Mouse (Mus musculus) small intestine, adult 2 months (tissue): ENCODE results near the gene Mrpl37. TPM values are rescaled to one million over a fixed set of nuclear protein-coding genes. Genes with fewer than 3 reads are reported as not detected.

ENCODE experiments used
- H3K27ac ChIP-seq: fragments of 200-500 bp; 2 replicates; pipeline ENCODE4 v1.5.1; 2012; ENCODE audit warnings: low read depth, low read length, control low read depth, inconsistent platforms; ENCODE audit not compliant: insufficient read depth
- H3K27me3 ChIP-seq: fragments of 200-500 bp; 2 replicates; pipeline ENCODE4 v1.6.1; 2012; ENCODE audit warnings: mild to moderate bottlenecking, moderate library complexity, low read length, inconsistent platforms; ENCODE audit not compliant: control insufficient read depth, insufficient read depth
- H3K36me3 ChIP-seq: fragments of 200-500 bp; 2 replicates; pipeline ENCODE4 v1.6.1; 2012; ENCODE audit warnings: mild to moderate bottlenecking, low read length, control low read depth, inconsistent platforms; ENCODE audit not compliant: control insufficient read depth, insufficient read depth
- H3K4me1 ChIP-seq: fragments of 200-500 bp; 2 replicates; pipeline ENCODE4 v1.6.1; 2012; ENCODE audit warnings: low read length, inconsistent platforms, mixed read lengths; ENCODE audit not compliant: control insufficient read depth, insufficient read depth, insufficient read length
- H3K4me3 ChIP-seq: fragments of 200-500 bp; 2 replicates; pipeline ENCODE4 v1.5.1; 2012; ENCODE audit warnings: low read depth, mild to moderate bottlenecking, control low read depth, inconsistent platforms, low read length, moderate library complexity
- CTCF ChIP-seq: fragments of 200-500 bp; IDR thresholded peaks from 2 replicates; pipeline ENCODE4 v1.5.1; 2012; ENCODE audit warnings: low read depth, mild to moderate bottlenecking, control low read depth, inconsistent platforms, low read length, moderate library complexity, mixed read lengths; ENCODE audit not compliant: insufficient replicate concordance, insufficient read length; ENCODE audit errors: extremely low read depth
- POLR2A ChIP-seq: fragments of 200-500 bp; IDR thresholded peaks from 2 replicates; pipeline ENCODE4 v1.6.1; 2012; ENCODE audit warnings: low read depth, mild to moderate bottlenecking, control low read depth, inconsistent platforms, low read length, moderate library complexity
- WGBS: fragments of 180-500 bp; shearing (Covaris S2); methylation state at CpG from one replicate; pipeline ENCODE4 v1.1.7; 2018; 5-methylcytosine and 5-hydroxymethylcytosine counted together
- polyA plus RNA-seq: library from polyadenylated mRNA; depleted of rRNA; stranded (reverse); fragments of >200 nt; gene quantifications from 2 replicates; pipeline ENCODE4 v1.2.3, GENCODE M21; 2012

Gene Mrpl37
- polyA plus RNA-seq, 1 experiment: 36.5 TPM

- Histone ChIP-seq H3K27me3 (no peaks in the 10 kb centered on the region), H3K4me1 (no peaks in the 10 kb centered on the region), H3K4me3 (no peak overlapping the region), H3K36me3 (no peaks in the 10 kb centered on the region), H3K27ac (no peak overlapping the region)
- 71% methylated on average over 10 of the region's 10 CpGs for WGBS
- no peak for TF ChIP-seq POLR2A
- TF ChIP-seq CTCF: no peak
These were observed 31.7 kb upstream of the Mrpl37 start for GRCm38 (mm10) chr4:107098375-107098774.

- WGBS: 61% methylated on average over 15 of the region's 15 CpGs
- no peak overlapping the region for H3K27ac ChIP-seq
- TF ChIP-seq POLR2A (no peak), CTCF (no peak)
- H3K27me3 ChIP-seq: no peaks in the 10 kb centered on the region
- no peaks in the 10 kb centered on the region for H3K4me1 ChIP-seq
- no peak overlapping the region for H3K4me3 ChIP-seq
- H3K36me3 ChIP-seq: no peaks in the 10 kb centered on the region
These were observed 31.2 kb upstream of the Mrpl37 start for GRCm38 (mm10) chr4:107097871-107098270.

- Histone ChIP-seq H3K27me3 (no peaks in the 10 kb centered on the region), H3K4me3 (no peak within 1 kb of the TSS), H3K4me1 (no peaks in the 10 kb centered on the region), H3K36me3 (no peaks in the 10 kb centered on the region), H3K27ac (no peak within 1 kb of the TSS)
- 91% methylated on average over 16 of the region's 16 CpGs for WGBS
- no peak for TF ChIP-seq CTCF
- no peak for TF ChIP-seq POLR2A
These were observed 30.2 kb upstream of the Mrpl37 start, which contains the start of gene Cdcp2 for GRCm38 (mm10) chr4:107096841-107097373. Cdcp2 (plus strand) TSS chr4:107096891.

- no peak for TF ChIP-seq POLR2A
- TF ChIP-seq CTCF: no peak
- 81% methylated on average over 6 of the region's 6 CpGs for WGBS
These were observed 29.4 kb upstream of the Mrpl37 start for GRCm38 (mm10) chr4:107096043-107096442.

GRCm38 (mm10) chr4:107094484-107095187 is 28.0 kb upstream of the Mrpl37 start:
- no peak for TF ChIP-seq CTCF
- no peak for TF ChIP-seq POLR2A
- H3K27ac ChIP-seq: no peak overlapping the region
- no peaks in the 10 kb centered on the region for H3K4me1 ChIP-seq
- 71% methylated on average over 16 of the region's 16 CpGs for WGBS
- H3K27me3 ChIP-seq: no peaks in the 10 kb centered on the region
- no peak overlapping the region for H3K4me3 ChIP-seq
- H3K36me3 ChIP-seq: no peaks in the 10 kb centered on the region

More at GRCm38 (mm10) chr4:107096043-107096442, 29.4 kb upstream of the Mrpl37 start:
- Histone ChIP-seq H3K4me1 (no peaks in the 10 kb centered on the region), H3K27ac (no peak overlapping the region), H3K4me3 (no peak overlapping the region), H3K27me3 (no peaks in the 10 kb centered on the region), H3K36me3 (no peaks in the 10 kb centered on the region)

GRCm38 (mm10) chr4:107091696-107092095 is 25.0 kb upstream of the Mrpl37 start:
- no peak overlapping the region for H3K27ac ChIP-seq
- H3K27me3 ChIP-seq: no peaks in the 10 kb centered on the region
- WGBS: 83% methylated on average over 14 of the region's 14 CpGs
- no peaks in the 10 kb centered on the region for H3K36me3 ChIP-seq
- H3K4me1 ChIP-seq: no peaks in the 10 kb centered on the region
- TF ChIP-seq POLR2A (no peak), CTCF (no peak)
- H3K4me3 ChIP-seq: no peak overlapping the region

GRCm38 (mm10) chr4:107084858-107085257 is 18.2 kb upstream of the Mrpl37 start:
- H3K4me3 ChIP-seq: no peak overlapping the region
- no peaks in the 10 kb centered on the region for H3K27me3 ChIP-seq
- H3K27ac ChIP-seq: no peak overlapping the region
- TF ChIP-seq POLR2A: no peak
- no peak for TF ChIP-seq CTCF
- no peaks in the 10 kb centered on the region for H3K36me3 ChIP-seq
- 56% methylated on average over 6 of the region's 6 CpGs for WGBS
- no peaks in the 10 kb centered on the region; the same call in 1 of the 2 replicates for H3K4me1 ChIP-seq
